Mouse (Mus musculus): Measurements from ENCODE around the gene Rhbdd3. TPM values are rescaled to one million over a fixed set of nuclear protein-coding genes. Genes with fewer than 3 reads are reported as not detected.

Rhbdd3 gene
- polyA plus RNA-seq, 1 experiment, result 13.8 TPM

DNA sequence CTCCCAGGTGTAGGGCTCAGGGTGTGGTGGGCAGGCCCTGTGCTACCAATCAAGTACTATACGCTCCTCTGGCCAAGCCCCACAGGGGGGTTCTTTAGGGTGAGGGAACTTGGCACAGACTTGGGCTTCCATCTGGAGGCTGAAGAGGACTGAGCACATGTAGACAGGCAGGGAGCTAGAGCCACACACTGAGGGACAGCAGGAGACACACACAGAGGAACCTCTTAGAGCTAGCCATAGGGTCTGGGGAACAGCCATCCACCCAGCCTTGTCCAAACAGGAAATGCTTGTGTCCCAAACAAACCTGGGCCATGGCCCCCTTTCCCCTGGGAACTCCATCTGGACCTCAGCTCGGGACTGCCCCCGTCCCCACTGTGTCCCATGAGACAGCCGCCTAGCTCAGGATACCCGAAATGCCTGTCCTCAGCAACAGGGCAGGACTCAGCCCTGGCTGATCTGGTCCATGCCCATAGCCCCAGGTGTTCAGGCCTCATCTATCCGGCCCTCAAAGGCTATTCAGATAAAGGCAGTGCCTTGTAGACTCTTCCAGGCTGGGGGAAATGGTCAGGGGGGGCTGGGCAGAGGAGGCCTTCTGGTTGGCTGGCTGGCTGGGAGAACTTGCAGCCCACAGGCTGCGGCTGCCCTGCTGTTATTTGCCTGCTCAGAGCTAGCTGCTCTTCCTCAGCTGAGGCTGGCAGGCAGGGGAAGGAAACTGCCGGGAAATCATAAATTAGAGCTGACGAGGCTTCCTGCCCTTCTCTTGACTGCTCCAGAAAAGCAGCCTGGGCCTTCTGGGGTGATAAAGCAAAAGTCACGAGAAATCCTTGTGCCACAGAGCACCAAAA lies 56.5 kb downstream of the Rhbdd3 start:
- Histone ChIP-seq H3K4me1 (ENCODE audit: control insufficient read depth, insufficient read depth, low read length) (no peaks in the 10 kb centered on the region; the same call in 1 of the 2 replicates), H3K4me3 (replicated peaks; ENCODE audit: control insufficient read depth, low read depth, low read length) (no peak overlapping the region), H3K27ac (ENCODE audit: control insufficient read depth, insufficient read depth, low read depth, low read length, poor library complexity) (no peak overlapping the region)
- no peak for TF ChIP-seq POLR2A (IDR thresholded peaks at IDR 0.05; ENCODE audit: borderline replicate concordance, control insufficient read depth, low read depth, low read length)
- TF ChIP-seq CTCF (IDR thresholded peaks at IDR 0.05; ENCODE audit: control insufficient read depth, insufficient read depth, low read length), result no peak
- WGBS, result 38% methylated on average over 10 of the region's 10 CpGs

Other genes starting within 250 kb of the Rhbdd3 start
- gene Nf2, start 249.4 kb upstream of the Rhbdd3 start, polyA plus RNA-seq (2011; ENCODE audit: insufficient read depth, insufficient read length, low replicate concordance, missing spikeins), result 17.5 and 38.0 TPM in 2 replicates
- gene Nipsnap1, start 225.0 kb upstream of the Rhbdd3 start, polyA plus RNA-seq (2011; ENCODE audit: insufficient read depth, insufficient read length, low replicate concordance, missing spikeins), result 2.2 and 11.5 TPM in 2 replicates
- gene Thoc5, start 203.6 kb upstream of the Rhbdd3 start, polyA plus RNA-seq (2011; ENCODE audit: insufficient read depth, insufficient read length, low replicate concordance, missing spikeins), result 10.3 and 18.8 TPM in 2 replicates
- gene Nefh, start 150.9 kb upstream of the Rhbdd3 start, polyA plus RNA-seq (2011; ENCODE audit: insufficient read depth, insufficient read length, low replicate concordance, missing spikeins), result 1.2 and 1.5 TPM in 2 replicates
- gene Ap1b1, start 112.1 kb upstream of the Rhbdd3 start, polyA plus RNA-seq (2011; ENCODE audit: insufficient read depth, insufficient read length, low replicate concordance, missing spikeins), result 75.4 and 99.1 TPM in 2 replicates
- gene Rasl10a, start 40.8 kb upstream of the Rhbdd3 start, polyA plus RNA-seq (2011; ENCODE audit: insufficient read depth, insufficient read length, low replicate concordance, missing spikeins), result 6.6 TPM in 1 of 2 replicates, not detected in the other
- 40.2 and 78.2 TPM in 2 replicates for gene Gas2l1, start 33.6 kb upstream of the Rhbdd3 start, polyA plus RNA-seq (2011; ENCODE audit: insufficient read depth, insufficient read length, low replicate concordance, missing spikeins)
- 342 and 464 TPM in 2 replicates for gene Ewsr1, start 340 bp downstream of the Rhbdd3 start, polyA plus RNA-seq (2011; ENCODE audit: insufficient read depth, insufficient read length, low replicate concordance, missing spikeins)
- 7.8 and 20.2 TPM in 2 replicates for gene Emid1, start 53.3 kb downstream of the Rhbdd3 start, polyA plus RNA-seq (2011; ENCODE audit: insufficient read depth, insufficient read length, low replicate concordance, missing spikeins)
- 1.4 and 2.1 TPM in 2 replicates for gene Kremen1, start 162.6 kb downstream of the Rhbdd3 start, polyA plus RNA-seq (2011; ENCODE audit: insufficient read depth, insufficient read length, low replicate concordance, missing spikeins)

Measured in bone marrow, adult 2 months (tissue).